Mouse (Mus musculus) lung, postnatal 0 days (tissue): ENCODE data around the gene Gpr183.

Experiments used
- CTCF ChIP-seq: IDR thresholded peaks from 2 replicates; pipeline ENCODE4 v1.5.1; 2016; ENCODE audit warnings: antibody characterized with exemption, mild to moderate bottlenecking
- EP300 ChIP-seq: IDR thresholded peaks from 2 replicates; pipeline ENCODE4 v1.6.1; 2016; ENCODE audit warnings: antibody characterized with exemption, mild to moderate bottlenecking, control low read depth

GRCm38 (mm10) chr14:121995557-121995870 is 30.5 kb upstream of the Gpr183 start:
- TF ChIP-seq EP300 (no peak), CTCF (no peak)
